Mouse (Mus musculus) testis, adult 2 months (tissue): ENCODE measurements at regions not wholly inside any gene's neighbourhood (a gene's known extent, or its start where the extent isn't known, plus 50 kb on each side); places are given as distances from the start of the nearest gene placed in this dataset.

Experiments
- H3K27ac ChIP-seq: fragments of 200-500 bp; 2 replicates; pipeline ENCODE4 v1.5.1; 2012; ENCODE audit warnings: low read depth, low read length; ENCODE audit not compliant: control insufficient read depth, insufficient read depth
- H3K27me3 ChIP-seq: fragments of 200-500 bp; 2 replicates; pipeline ENCODE4 v1.6.1; 2012; ENCODE audit warnings: mild to moderate bottlenecking, low read length, moderate library complexity; ENCODE audit not compliant: control insufficient read depth, insufficient read depth
- H3K36me3 ChIP-seq: fragments of 200-500 bp; 2 replicates; pipeline ENCODE4 v1.6.1; 2012; ENCODE audit warnings: mild to moderate bottlenecking, low read length; ENCODE audit not compliant: control insufficient read depth, insufficient read depth
- H3K4me1 ChIP-seq: fragments of 200-500 bp; 2 replicates; pipeline ENCODE4 v1.6.1; 2012; ENCODE audit warnings: low read length; ENCODE audit not compliant: control insufficient read depth, insufficient read depth
- H3K4me3 ChIP-seq: fragments of 200-500 bp; 2 replicates; pipeline ENCODE4 v1.5.1; 2012; ENCODE audit warnings: low read depth, mild to moderate bottlenecking, low read length, moderate library complexity, mixed read lengths; ENCODE audit not compliant: control insufficient read depth
- CTCF ChIP-seq: fragments of 200-500 bp; IDR thresholded peaks from 2 replicates; pipeline ENCODE4 v1.5.1; 2012; ENCODE audit warnings: low read depth, mild to moderate bottlenecking, inconsistent platforms, low read length, moderate library complexity; ENCODE audit not compliant: control insufficient read depth, insufficient read depth, insufficient replicate concordance
- POLR2A ChIP-seq: fragments of 200-500 bp; IDR thresholded peaks from 2 replicates; pipeline ENCODE4 v1.6.1; 2012; ENCODE audit warnings: low read depth, mild to moderate bottlenecking, inconsistent platforms, low read length, moderate library complexity; ENCODE audit not compliant: control insufficient read depth

GRCm38 (mm10) chr13:44238308-44238707 lies 453.7 kb downstream of the Cd83 start:
- H3K27ac ChIP-seq, result no peak overlapping the region
- no peak overlapping the region for H3K4me3 ChIP-seq
- no peak for TF ChIP-seq POLR2A
- TF ChIP-seq CTCF, result no peak
- no peaks in the 10 kb centered on the region for H3K27me3 ChIP-seq
- no peaks in the 10 kb centered on the region for H3K4me1 ChIP-seq
- no peaks in the 10 kb centered on the region for H3K36me3 ChIP-seq

- Histone ChIP-seq H3K36me3 (no peaks in the 10 kb centered on the region), H3K27me3 (no peaks in the 10 kb centered on the region), H3K27ac (no peak overlapping the region), H3K4me1 (no peaks in the 10 kb centered on the region), H3K4me3 (no peak overlapping the region)
- TF ChIP-seq POLR2A, result no peak
Measured at GRCm38 (mm10) chr13:44243211-44243610, 458.6 kb downstream of the Cd83 start.

GRCm38 (mm10) chr13:44246714-44247251 lies 462.2 kb downstream of the Cd83 start:
- Histone ChIP-seq H3K27me3 (no peaks in the 10 kb centered on the region), H3K27ac (no peak overlapping the region), H3K4me3 (no peak overlapping the region), H3K36me3 (no peaks in the 10 kb centered on the region), H3K4me1 (no peaks in the 10 kb centered on the region)
- TF ChIP-seq CTCF, result no peak
- TF ChIP-seq POLR2A, result no peak

DNA sequence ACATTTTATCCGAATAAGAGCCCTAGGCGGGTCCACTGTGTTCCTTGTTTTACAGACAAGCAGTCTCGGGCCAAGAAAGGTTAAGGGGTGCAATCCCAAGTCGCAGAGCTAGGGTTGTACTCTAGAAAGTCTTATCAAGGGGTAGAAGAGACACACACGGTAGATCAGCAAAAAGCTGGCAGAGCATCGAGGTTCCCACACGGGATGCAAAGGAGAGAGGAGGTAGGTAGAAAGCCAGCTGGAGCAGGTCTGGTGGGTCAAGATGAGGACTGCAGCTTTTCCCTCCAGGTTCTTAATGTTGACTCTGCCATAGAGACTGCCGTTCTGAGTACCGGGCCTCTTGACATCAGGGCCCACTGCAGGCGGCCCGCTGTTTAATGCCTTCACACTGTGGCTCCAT lies 463.3 kb downstream of the Cd83 start:
- H3K4me1 ChIP-seq, result no peaks in the 10 kb centered on the region
- H3K27me3 ChIP-seq, result no peaks in the 10 kb centered on the region
- no peak overlapping the region for H3K4me3 ChIP-seq
- no peak for TF ChIP-seq POLR2A
- TF ChIP-seq CTCF, result no peak
- no peaks in the 10 kb centered on the region for H3K36me3 ChIP-seq
- no peak overlapping the region for H3K27ac ChIP-seq

- Histone ChIP-seq H3K4me3 (no peak overlapping the region), H3K4me1 (no peaks in the 10 kb centered on the region), H3K36me3 (no peaks in the 10 kb centered on the region), H3K27ac (no peak overlapping the region), H3K27me3 (no peaks in the 10 kb centered on the region)
- TF ChIP-seq CTCF (no peak), POLR2A (no peak)
Measured at GRCm38 (mm10) chr13:44248401-44248800, 463.8 kb downstream of the Cd83 start.

GRCm38 (mm10) chr13:44249119-44249518 lies 464.5 kb downstream of the Cd83 start:
- H3K27me3 ChIP-seq, result no peaks in the 10 kb centered on the region
- no peak overlapping the region for H3K4me3 ChIP-seq
- H3K27ac ChIP-seq, result no peak overlapping the region
- no peaks in the 10 kb centered on the region for H3K36me3 ChIP-seq
- TF ChIP-seq POLR2A (no peak), CTCF (no peak)
- H3K4me1 ChIP-seq, result no peaks in the 10 kb centered on the region

DNA sequence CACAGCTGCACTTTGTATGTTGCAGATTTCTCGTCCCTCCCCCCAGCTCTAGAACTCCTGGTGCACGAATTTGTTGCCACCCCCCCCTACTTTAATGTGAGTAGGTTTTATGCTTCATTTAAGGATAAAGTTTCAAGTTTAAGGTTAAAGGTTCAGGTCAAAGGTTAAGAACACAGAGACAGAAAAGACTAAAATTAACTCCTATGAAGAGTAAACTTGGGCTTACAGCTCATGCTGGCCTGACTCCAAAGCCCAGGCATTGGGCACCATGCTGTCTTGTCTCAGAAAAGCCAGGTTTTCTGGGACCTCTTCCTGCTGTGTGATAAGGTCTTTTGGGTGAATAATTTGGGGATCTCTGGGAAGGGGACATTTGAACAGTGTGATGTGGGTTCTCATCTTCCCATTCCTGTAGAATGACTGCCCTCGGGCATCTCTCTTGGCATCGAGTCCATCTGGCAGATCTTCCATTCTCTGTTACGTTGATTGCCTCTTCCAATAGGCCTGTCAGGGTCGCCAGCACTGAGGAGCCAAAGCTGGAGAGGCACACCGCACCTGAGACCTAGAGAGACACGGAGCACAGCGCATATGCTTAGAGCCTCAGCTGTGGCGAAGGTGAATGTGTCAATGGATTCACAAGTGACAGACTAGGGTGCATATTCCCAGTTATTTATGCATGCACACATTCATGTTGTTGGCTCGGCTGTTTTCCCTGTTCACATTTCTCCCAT lies 466.1 kb downstream of the Cd83 start:
- Histone ChIP-seq H3K27ac (no peak overlapping the region), H3K36me3 (no peaks in the 10 kb centered on the region), H3K4me3 (no peak overlapping the region), H3K27me3 (no peaks in the 10 kb centered on the region), H3K4me1 (no peaks in the 10 kb centered on the region)
- TF ChIP-seq POLR2A, result no peak
- no peak for TF ChIP-seq CTCF
